Mouse (Mus musculus): ENCODE data around the gene Ints11. TPM values are rescaled to one million over a fixed set of nuclear protein-coding genes. Genes with fewer than 3 reads are reported as not detected.

Ints11 gene
- polyA plus RNA-seq (2016; fragmentation: Nextera tagmentation; extraction: Ambion mirVana), result 88.3 and 95.4 TPM in 2 replicates

DNA sequence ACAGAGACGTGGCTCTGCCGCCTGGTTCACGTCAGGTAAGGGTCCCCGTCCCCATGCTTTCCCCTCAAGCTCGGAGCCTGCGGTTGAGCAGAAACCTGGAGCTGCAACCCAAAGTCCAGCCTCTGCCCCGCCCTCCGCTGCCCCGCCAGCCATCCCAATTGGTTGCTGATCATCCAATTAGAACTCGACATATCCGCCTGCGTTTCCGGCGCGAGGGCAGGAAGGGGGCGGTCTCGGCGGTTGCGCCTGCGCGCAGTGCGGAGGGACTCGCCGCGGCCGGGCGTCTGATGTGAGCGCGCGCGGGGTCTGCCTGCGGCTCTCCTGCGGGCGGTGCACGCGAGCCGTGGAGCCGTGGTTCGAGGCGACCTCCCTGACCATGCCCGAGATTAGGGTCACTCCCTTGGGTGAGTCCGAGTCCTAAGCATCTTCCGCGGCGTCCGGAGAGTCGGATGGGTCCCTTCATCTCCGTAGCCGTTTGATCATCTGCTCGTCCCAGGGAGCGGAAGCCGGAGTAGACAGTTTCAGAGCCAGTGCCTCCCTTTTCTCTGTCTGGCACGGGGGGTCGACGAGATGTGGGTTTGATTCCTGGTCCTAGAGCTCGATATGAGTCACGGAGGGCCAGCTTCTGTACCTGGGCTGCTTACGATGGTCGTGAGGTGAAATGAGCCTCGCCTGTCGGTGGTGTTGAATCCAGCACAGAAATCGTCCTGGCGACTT lies at the start of gene Ints11, which contains the start of gene Cptp:
TSS of gene Ints11 (plus strand) at position 230 of the 717 bp plus-strand sequence.
TSS of gene Cptp (minus strand) at position 124 of the 717 bp plus-strand sequence.
- peak within 1 kb of the TSS; percentile 97 for H3K4me2 ChIP-seq (replicated peaks)
- WGBS, result under 1% methylated on average over 63 of the region's 63 CpGs
- peaks cover 48% of the 10 kb centered on the region for H3K36me3 ChIP-seq
- H3K9ac ChIP-seq (replicated peaks), result peak within 1 kb of the TSS; percentile 82
- peak within 1 kb of the TSS; percentile 58 for H3K27ac ChIP-seq (replicated peaks)
- peaks cover 28% of the 10 kb centered on the region for H3K4me1 ChIP-seq
- H3K9me3 ChIP-seq, result no peaks in the 10 kb centered on the region
- H3K27me3 ChIP-seq, result no peaks in the 10 kb centered on the region
- H3K4me3 ChIP-seq, result peak within 1 kb of the TSS; percentile 73
- ATAC-seq (ENCODE audit: low FRiP score, low read depth), result peak; percentile 98

GRCm38 (mm10) chr4:155821025-155821424 lies 48.3 kb upstream of the Ints11 start:
- H3K4me3 ChIP-seq, result no peak overlapping the region
- H3K9ac ChIP-seq (replicated peaks), result no peak overlapping the region
- ATAC-seq (ENCODE audit: low FRiP score, low read depth), result no peak
- no peaks in the 10 kb centered on the region for H3K4me1 ChIP-seq
- H3K4me2 ChIP-seq (replicated peaks), result no peak overlapping the region
- peaks cover 95% of the 10 kb centered on the region for H3K36me3 ChIP-seq
- no peaks in the 10 kb centered on the region for H3K9me3 ChIP-seq
- 82% methylated on average over 7 of the region's 7 CpGs for WGBS
- H3K27me3 ChIP-seq, result no peaks in the 10 kb centered on the region
- no peak overlapping the region for H3K27ac ChIP-seq (replicated peaks)

GRCm38 (mm10) chr4:155823443-155823842 lies 45.9 kb upstream of the Ints11 start:
- Histone ChIP-seq H3K4me2 (replicated peaks) (no peak overlapping the region), H3K27me3 (no peaks in the 10 kb centered on the region), H3K9me3 (no peaks in the 10 kb centered on the region), H3K9ac (replicated peaks) (no peak overlapping the region), H3K4me3 (no peak overlapping the region), H3K27ac (replicated peaks) (no peak overlapping the region), H3K36me3 (peaks cover 86% of the 10 kb centered on the region), H3K4me1 (no peaks in the 10 kb centered on the region)
- ATAC-seq (ENCODE audit: low FRiP score, low read depth), result no peak
- WGBS, result 96% methylated on average over 16 of the region's 16 CpGs

- Histone ChIP-seq H3K4me2 (replicated peaks) (no peak overlapping the region), H3K36me3 (peaks cover 42% of the 10 kb centered on the region), H3K9ac (replicated peaks) (no peak overlapping the region), H3K4me3 (no peak overlapping the region), H3K27me3 (no peaks in the 10 kb centered on the region), H3K4me1 (peaks cover 25% of the 10 kb centered on the region), H3K27ac (replicated peaks) (no peak overlapping the region), H3K9me3 (no peaks in the 10 kb centered on the region)
- ATAC-seq (ENCODE audit: low FRiP score, low read depth), result no peak
- WGBS, result 91% methylated on average over 4 of the region's 4 CpGs
Measured at GRCm38 (mm10) chr4:155829866-155830265, 39.5 kb upstream of the Ints11 start.

- Histone ChIP-seq H3K4me1 (peaks cover 25% of the 10 kb centered on the region), H3K27ac (replicated peaks) (peak overlapping the region; percentile 49; the same call in 1 of the 2 replicates), H3K27me3 (no peaks in the 10 kb centered on the region), H3K9me3 (no peaks in the 10 kb centered on the region), H3K9ac (replicated peaks) (no peak overlapping the region), H3K4me2 (replicated peaks) (peak overlapping the region; percentile 99), H3K36me3 (peaks cover 35% of the 10 kb centered on the region), H3K4me3 (peak overlapping the region; percentile 91)
- 60% methylated on average over 8 of the region's 8 CpGs for WGBS
- ATAC-seq (ENCODE audit: low FRiP score, low read depth), result no peak
Measured at GRCm38 (mm10) chr4:155830596-155830995, 38.8 kb upstream of the Ints11 start.

GRCm38 (mm10) chr4:155831205-155831766 lies 38.1 kb upstream of the Ints11 start, which contains the start of gene Aurkaip1:
TSS of gene Aurkaip1 (plus strand) at chr4:155831272.
- Histone ChIP-seq H3K27me3 (no peaks in the 10 kb centered on the region), H3K4me1 (peaks cover 25% of the 10 kb centered on the region), H3K9ac (replicated peaks) (peak within 1 kb of the TSS; percentile 94), H3K9me3 (no peaks in the 10 kb centered on the region), H3K4me2 (replicated peaks) (peak within 1 kb of the TSS; percentile 99), H3K4me3 (peak within 1 kb of the TSS; percentile 91), H3K36me3 (peaks cover 32% of the 10 kb centered on the region; the same call in 1 of the 2 replicates), H3K27ac (replicated peaks) (peak within 1 kb of the TSS; percentile 87)
- ATAC-seq (ENCODE audit: low FRiP score, low read depth), result peak; percentile 92
- under 1% methylated on average over 49 of the region's 49 CpGs for WGBS

- no peak; the same call in 1 of the 2 replicates for ATAC-seq (ENCODE audit: low FRiP score, low read depth)
Measured at GRCm38 (mm10) chr4:155831831-155832230, 37.5 kb upstream of the Ints11 start.

GRCm38 (mm10) chr4:155832321-155832720 lies 37.0 kb upstream of the Ints11 start:
- Histone ChIP-seq H3K9ac (replicated peaks) (peak overlapping the region; percentile 94), H3K4me3 (peak overlapping the region; percentile 91), H3K9me3 (no peaks in the 10 kb centered on the region), H3K4me2 (replicated peaks) (peak overlapping the region; percentile 99), H3K27me3 (no peaks in the 10 kb centered on the region), H3K4me1 (peaks cover 25% of the 10 kb centered on the region), H3K36me3 (peaks cover 24% of the 10 kb centered on the region; the same call in 1 of the 2 replicates), H3K27ac (replicated peaks) (no peak overlapping the region)
- no peak for ATAC-seq (ENCODE audit: low FRiP score, low read depth)
- 57% methylated on average over 10 of the region's 10 CpGs for WGBS

More at GRCm38 (mm10) chr4:155831831-155832230, 37.5 kb upstream of the Ints11 start:
- Histone ChIP-seq H3K4me2 (replicated peaks) (peak overlapping the region; percentile 99), H3K4me3 (peak overlapping the region; percentile 91), H3K9me3 (no peaks in the 10 kb centered on the region), H3K27ac (replicated peaks) (peak overlapping the region; percentile 87), H3K36me3 (peaks cover 28% of the 10 kb centered on the region; the same call in 1 of the 2 replicates), H3K4me1 (peaks cover 25% of the 10 kb centered on the region), H3K27me3 (no peaks in the 10 kb centered on the region), H3K9ac (replicated peaks) (peak overlapping the region; percentile 94)
- 2% methylated on average over 25 of the region's 25 CpGs for WGBS

DNA sequence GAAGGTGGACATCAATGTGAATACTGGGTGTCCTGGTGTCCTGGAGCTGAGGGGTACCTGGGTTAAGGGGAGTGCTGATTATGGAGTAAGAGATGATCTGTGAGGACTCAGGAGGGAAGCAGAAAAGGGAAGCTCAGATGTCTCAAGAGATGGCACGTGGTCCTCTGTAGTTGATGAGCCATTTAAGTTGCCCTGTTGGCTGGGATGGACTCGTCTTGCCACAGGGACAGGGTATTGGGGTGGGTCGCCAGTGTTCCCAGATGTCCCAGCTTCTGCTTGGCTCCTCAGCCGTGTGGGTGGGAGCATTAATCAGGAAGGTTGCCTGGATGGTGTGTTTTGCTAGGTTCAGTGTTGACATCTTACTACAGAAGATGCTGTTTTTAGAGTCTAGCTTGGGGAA lies 36.1 kb upstream of the Ints11 start:
- ATAC-seq (ENCODE audit: low FRiP score, low read depth), result no peak
- H3K27me3 ChIP-seq, result no peaks in the 10 kb centered on the region
- H3K4me3 ChIP-seq, result 0 out of 2 replicates have a peak overlapping the region, but pooled peaks have one; percentile 3
- no peak overlapping the region for H3K9ac ChIP-seq (replicated peaks)
- no peak overlapping the region for H3K27ac ChIP-seq (replicated peaks)
- peaks cover 25% of the 10 kb centered on the region for H3K4me1 ChIP-seq
- H3K9me3 ChIP-seq, result no peaks in the 10 kb centered on the region
- WGBS, result 85% methylated on average over 4 of the region's 4 CpGs
- H3K36me3 ChIP-seq, result peaks cover 18% of the 10 kb centered on the region; the same call in 1 of the 2 replicates
- H3K4me2 ChIP-seq (replicated peaks), result no peak overlapping the region

- no peak overlapping the region for H3K4me3 ChIP-seq
- 40% methylated on average over 2 of the region's 2 CpGs for WGBS
Measured at GRCm38 (mm10) chr4:155833836-155834235, 35.5 kb upstream of the Ints11 start.

GRCm38 (mm10) chr4:155837404-155838010 lies 31.8 kb upstream of the Ints11 start:
- Histone ChIP-seq H3K4me2 (replicated peaks) (no peak overlapping the region), H3K4me3 (no peak overlapping the region), H3K9ac (replicated peaks) (no peak overlapping the region), H3K36me3 (peaks cover 16% of the 10 kb centered on the region; the same call in 1 of the 2 replicates), H3K27ac (replicated peaks) (no peak overlapping the region), H3K9me3 (no peaks in the 10 kb centered on the region), H3K4me1 (peaks cover 41% of the 10 kb centered on the region), H3K27me3 (peaks cover 14% of the 10 kb centered on the region)
- ATAC-seq (ENCODE audit: low FRiP score, low read depth), result no peak
- 82% methylated on average over 11 of the region's 11 CpGs for WGBS

More at GRCm38 (mm10) chr4:155833836-155834235, 35.5 kb upstream of the Ints11 start:
- Histone ChIP-seq H3K27ac (replicated peaks) (peak overlapping the region; percentile 27; the same call in 1 of the 2 replicates), H3K4me1 (peaks cover 25% of the 10 kb centered on the region), H3K9ac (replicated peaks) (no peak overlapping the region), H3K27me3 (no peaks in the 10 kb centered on the region), H3K9me3 (no peaks in the 10 kb centered on the region), H3K36me3 (peaks cover 18% of the 10 kb centered on the region; the same call in 1 of the 2 replicates), H3K4me2 (replicated peaks) (no peak overlapping the region)
- peak; percentile 21; the same call in 1 of the 2 replicates for ATAC-seq (ENCODE audit: low FRiP score, low read depth)

All from midbrain, embryonic 12.5 days (tissue).